In genomic region chr5:105649514-105650001, GRCm38 (mm10) we compare ENCODE assay signal across 8 mouse cellular contexts. TPM values are rescaled to one million over a fixed set of nuclear protein-coding genes. Genes with fewer than 3 reads are reported as not detected.
DNase-seq lines count a peak whose midpoint lies in the region; ATAC-seq lines count a peak whose summit lies in the region.

No protein-coding gene starts in this region.

- 85% methylated on average over 10 of the region's 10 CpGs for WGBS in embryonic facial prominence, embryonic 14.5 days
- WGBS in kidney, embryonic 16.5 days: 83% methylated on average over 10 of the region's 10 CpGs
- WGBS in forebrain, embryonic 14.5 days: 93% methylated on average over 10 of the region's 10 CpGs

- H3K4me3 ChIP-seq in embryonic facial prominence, embryonic 14.5 days (ENCODE audit: low read depth, low read length): no peak overlapping the region
- H3K4me3 ChIP-seq in kidney, embryonic 16.5 days (ENCODE audit: low read length): no peak overlapping the region
- no peak overlapping the region for H3K4me3 ChIP-seq in forebrain, embryonic 14.5 days (ENCODE audit: low read depth, low read length)

- ATAC-seq in embryonic facial prominence, embryonic 14.5 days (ENCODE audit: low read depth): peak; percentile 57
- ATAC-seq in kidney, embryonic 16.5 days (ENCODE audit: low FRiP score, low TSS enrichment): peak; percentile 57
- peak; percentile 22 for ATAC-seq in megakaryocyte, adult 5-6 weeks (ENCODE audit: poor library complexity, severe bottlenecking)
- ATAC-seq in forebrain, embryonic 14.5 days: no peak

- DNase-seq in gastrocnemius, postnatal 10 days: peak; percentile 16
- no peak for DNase-seq in gastrocnemius, postnatal 4 days (ENCODE audit: low spot score in 2 of 2)
- peak; percentile 51 for DNase-seq in embryonic facial prominence, embryonic 14.5 days (ENCODE audit: low spot score)
- peak; percentile 15 for DNase-seq in yolk sac, embryonic 10.5 days (ENCODE audit: low spot score)
- DNase-seq in forebrain, embryonic 14.5 days (ENCODE audit: low spot score): no peak
- no peak for DNase-seq in left cerebral cortex, postnatal 36 days (ENCODE audit: low spot score in 2 of 2)

- H3K9ac ChIP-seq in embryonic facial prominence, embryonic 14.5 days (ENCODE audit: low read depth, low read length): no peak overlapping the region
- H3K9ac ChIP-seq in kidney, embryonic 16.5 days (replicated peaks; ENCODE audit: low read length): no peak overlapping the region
- no peak overlapping the region for H3K9ac ChIP-seq in forebrain, embryonic 14.5 days (ENCODE audit: low read length)

- H3K4me1 ChIP-seq in embryonic facial prominence, embryonic 14.5 days (ENCODE audit: control insufficient read depth, insufficient read depth, low read length): peaks cover 10% of the 10 kb centered on the region; the same call in 1 of the 2 replicates
- peaks cover 17% of the 10 kb centered on the region; the same call in 1 of the 2 replicates for H3K4me1 ChIP-seq in kidney, embryonic 16.5 days (ENCODE audit: insufficient read depth, low read length)
- H3K4me1 ChIP-seq in forebrain, embryonic 14.5 days (ENCODE audit: control insufficient read depth, insufficient read depth, low read length): no peaks in the 10 kb centered on the region

- intact Hi-C loops in left cerebral cortex, postnatal 36 days (cut with DNase I): loop anchor here (5.0 kb wide), 1 partner anchor 157 kb away; no protein-coding TSS in a partner anchor

- H3K27me3 ChIP-seq in embryonic facial prominence, embryonic 14.5 days (replicated peaks; ENCODE audit: control insufficient read depth, insufficient read depth, low read length): no peaks in the 10 kb centered on the region
- H3K27me3 ChIP-seq in kidney, embryonic 16.5 days (ENCODE audit: insufficient read depth, low read length): no peaks in the 10 kb centered on the region
- no peaks in the 10 kb centered on the region for H3K27me3 ChIP-seq in forebrain, embryonic 14.5 days (replicated peaks; ENCODE audit: control insufficient read depth, insufficient read depth, low read length)

- H3K27ac ChIP-seq in embryonic facial prominence, embryonic 14.5 days (replicated peaks; ENCODE audit: low read depth, low read length): peak overlapping the region; percentile 58; the same call in 1 of the 2 replicates
- H3K27ac ChIP-seq in kidney, embryonic 16.5 days (ENCODE audit: low read length): peak overlapping the region; percentile 61
- no peak overlapping the region for H3K27ac ChIP-seq in forebrain, embryonic 14.5 days (ENCODE audit: low read depth, low read length)

- no peaks in the 10 kb centered on the region for H3K9me3 ChIP-seq in embryonic facial prominence, embryonic 14.5 days (ENCODE audit: control insufficient read depth, low read length)
- H3K9me3 ChIP-seq in kidney, embryonic 16.5 days (ENCODE audit: low read length): no peaks in the 10 kb centered on the region
- H3K9me3 ChIP-seq in forebrain, embryonic 14.5 days (replicated peaks; ENCODE audit: control insufficient read depth, low read length): no peaks in the 10 kb centered on the region

- no peak overlapping the region for H3K4me2 ChIP-seq in embryonic facial prominence, embryonic 14.5 days (ENCODE audit: low read depth, low read length)
- H3K4me2 ChIP-seq in kidney, embryonic 16.5 days (replicated peaks; ENCODE audit: low read depth, low read length): no peak overlapping the region
- H3K4me2 ChIP-seq in forebrain, embryonic 14.5 days (ENCODE audit: low read length): no peak overlapping the region

- H3K36me3 ChIP-seq in embryonic facial prominence, embryonic 14.5 days (ENCODE audit: control insufficient read depth, insufficient read depth, low read length): no peaks in the 10 kb centered on the region
- H3K36me3 ChIP-seq in kidney, embryonic 16.5 days (ENCODE audit: insufficient read depth, low read length): no peaks in the 10 kb centered on the region
- no peaks in the 10 kb centered on the region for H3K36me3 ChIP-seq in forebrain, embryonic 14.5 days (ENCODE audit: control insufficient read depth, insufficient read depth, low read length)

RNA-seq across cellular contexts. Expression of gene Lrrc8d, which starts 50.2 kb away (rescaled TPM):
- total RNA-seq in gastrocnemius, postnatal 10 days (2021): 10 to 100 TPM; 10.8 to 11.1 TPM
- total RNA-seq in gastrocnemius, postnatal 4 days (2021): 10 to 100 TPM; 13.8 to 19.2 TPM
- polyA plus RNA-seq in embryonic facial prominence, embryonic 14.5 days (2014; fragmentation: Nextera tagmentation; extraction: Ambion mirVana): 14.9 and 16.7 TPM in 2 replicates
- polyA plus RNA-seq in kidney, embryonic 16.5 days (2015; fragmentation: Nextera tagmentation; extraction: Ambion mirVana): 28.6 and 33.4 TPM in 2 replicates
- total RNA-seq in megakaryocyte, adult 5-6 weeks (2015): 79.7 and 88.1 TPM in 2 replicates
- 38.6 and 50.0 TPM in 2 replicates for total RNA-seq in megakaryocyte, adult 5-6 weeks (2017)
- 23.3 and 31.7 TPM in 2 replicates for polyA plus RNA-seq in forebrain, embryonic 14.5 days (2014; fragmentation: Nextera tagmentation; extraction: Ambion mirVana)
- total RNA-seq in left cerebral cortex, postnatal 36 days (2021): 10 to 100 TPM; 38.7 to 39.1 TPM

Comparison
In these comparisons a context has a peak if more than half of its experiments do, and no peak if none do; other contexts are left out.
1. DNase-seq: peak in gastrocnemius, postnatal 10 days (single experiment), embryonic facial prominence, embryonic 14.5 days (single experiment) and yolk sac, embryonic 10.5 days (single experiment); none in gastrocnemius, postnatal 4 days (0 of 2), forebrain, embryonic 14.5 days (single experiment) and left cerebral cortex, postnatal 36 days (0 of 2).